Mouse (Mus musculus) ES-CJ7 (cell line): ENCODE results near the gene Itgb3.

Experiments used
- DNase-seq: peaks from one replicate; pipeline ENCODE4 v3.0.0; 2011; ENCODE audit warnings: low read depth, low spot score

The Itgb3 gene

GRCm38 (mm10) chr11:104619084-104620022 lies 11.6 kb downstream of the Itgb3 start:
- DNase-seq, result peak; percentile 55

- DNase-seq, result no peak
Observed at GRCm38 (mm10) chr11:104622040-104622962, 14.5 kb downstream of the Itgb3 start.

DNA sequence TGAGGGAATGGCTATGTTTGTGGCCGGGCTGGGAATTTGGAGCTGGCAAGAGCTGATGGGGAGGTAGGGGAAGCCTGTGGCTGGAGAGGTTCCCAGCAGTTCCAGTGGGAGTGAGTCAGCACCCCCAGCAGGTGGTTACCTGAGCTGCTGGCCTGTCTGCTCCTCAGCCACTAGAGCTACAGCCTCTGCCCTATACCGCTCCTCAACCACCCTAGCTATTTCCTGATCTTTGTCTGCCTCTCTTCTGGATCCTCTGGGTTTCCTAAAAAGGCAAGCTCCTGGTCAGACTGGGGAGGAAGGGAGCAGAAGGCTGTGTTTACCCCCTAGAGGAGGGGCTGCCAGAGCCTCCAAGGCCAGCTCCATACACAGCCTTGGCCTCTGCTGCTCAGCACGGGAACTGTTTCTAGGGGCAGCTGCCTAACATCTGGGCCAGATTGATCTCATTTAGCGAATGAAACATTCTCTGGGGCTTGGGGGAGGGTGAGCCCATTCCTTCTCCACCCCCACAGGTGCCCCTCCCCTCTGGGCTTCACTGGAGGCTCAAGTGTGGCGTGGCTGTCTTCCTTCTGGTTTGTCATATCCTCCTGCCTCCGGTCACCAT lies 17.1 kb downstream of the Itgb3 start:
- peak; percentile 38 for DNase-seq

GRCm38 (mm10) chr11:104625453-104626402 lies 17.9 kb downstream of the Itgb3 start:
- DNase-seq, result peak; percentile 89

- no peak for DNase-seq
Observed at GRCm38 (mm10) chr11:104626635-104627034, 18.8 kb downstream of the Itgb3 start.

DNA sequence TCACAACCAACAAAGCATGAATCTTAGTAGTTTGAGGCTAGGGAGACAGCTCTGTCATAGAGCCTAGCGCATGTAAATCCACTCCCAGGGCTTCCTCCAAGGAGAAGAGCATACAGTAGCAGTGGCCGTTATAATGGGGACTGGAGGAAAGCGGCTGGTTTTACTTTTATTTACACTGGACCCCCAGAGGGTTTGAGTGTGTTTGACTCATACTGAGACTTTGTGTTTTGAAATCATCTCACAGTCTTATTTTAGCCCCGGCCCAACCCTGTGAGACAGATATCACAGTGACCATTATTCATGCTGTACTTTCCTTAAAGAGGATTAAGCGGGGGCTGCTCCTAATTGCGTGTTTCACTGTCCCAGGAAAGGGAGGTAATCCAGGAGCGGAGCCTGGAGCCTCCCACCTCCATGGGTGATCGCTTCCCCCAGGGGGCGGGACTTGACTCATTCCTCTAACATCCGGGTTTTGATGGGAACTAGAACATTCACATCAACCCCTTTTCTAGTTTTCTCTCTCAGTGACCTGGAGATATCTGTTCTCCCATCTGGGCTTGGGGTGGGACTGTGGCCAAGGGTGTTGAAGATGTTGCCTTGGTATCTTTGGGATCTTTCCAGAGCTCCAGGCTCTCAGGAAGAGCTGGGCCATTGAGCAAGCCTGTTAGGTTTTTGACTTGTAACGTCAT lies 20.0 kb downstream of the Itgb3 start:
- no peak for DNase-seq

GRCm38 (mm10) chr11:104628566-104628965 lies 20.8 kb downstream of the Itgb3 start:
- DNase-seq, result no peak

DNA sequence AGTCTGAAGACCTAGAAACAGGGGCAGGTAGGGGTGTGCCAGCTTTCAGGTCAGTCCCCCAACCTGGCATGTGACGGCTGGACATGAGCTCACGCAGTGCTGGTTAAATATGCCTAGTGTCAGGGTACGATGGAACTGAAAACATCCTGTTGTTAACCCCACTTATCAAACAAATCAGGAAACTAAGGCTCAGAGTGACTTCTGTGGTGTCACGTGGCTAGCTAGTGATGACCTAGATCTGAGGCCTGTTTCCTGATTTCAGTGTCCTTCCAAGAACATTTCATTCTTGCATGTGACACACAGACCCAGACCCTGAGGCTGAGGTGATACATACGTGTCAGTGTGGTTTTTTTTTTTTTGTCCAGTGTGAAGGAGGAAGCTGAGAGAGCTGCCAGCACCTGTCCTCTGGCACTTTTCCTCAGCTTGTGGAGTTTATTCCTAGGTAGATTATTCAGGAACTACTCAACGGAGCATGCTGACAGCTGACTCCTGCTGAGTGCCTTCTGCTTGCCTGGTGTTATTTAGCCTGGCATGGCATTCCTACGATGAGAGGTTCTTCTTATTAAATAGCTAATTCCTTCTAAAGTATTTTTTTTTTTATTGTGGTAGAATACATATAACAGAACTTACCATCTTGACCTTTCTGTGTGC lies 22.5 kb downstream of the Itgb3 start:
- DNase-seq, result no peak

- DNase-seq, result no peak
Observed at GRCm38 (mm10) chr11:104631306-104631705, 23.5 kb downstream of the Itgb3 start.

DNA sequence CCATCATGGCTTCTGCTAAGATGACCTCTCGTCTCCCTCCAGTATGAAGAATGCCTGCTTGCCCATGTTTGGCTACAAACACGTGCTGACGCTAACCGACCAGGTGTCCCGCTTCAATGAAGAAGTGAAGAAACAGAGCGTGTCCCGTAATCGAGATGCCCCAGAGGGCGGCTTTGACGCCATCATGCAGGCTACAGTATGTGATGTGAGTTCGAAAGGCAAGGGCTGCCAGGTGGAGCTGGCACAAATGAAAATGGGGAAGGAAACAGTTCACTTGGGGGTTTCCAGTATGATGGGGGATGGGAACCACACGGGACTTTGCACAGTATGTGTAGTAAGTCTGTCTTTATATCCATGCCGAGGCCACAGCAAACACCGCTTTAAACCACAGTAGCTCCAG lies 29.2 kb downstream of the Itgb3 start:
- DNase-seq, result no peak

DNA sequence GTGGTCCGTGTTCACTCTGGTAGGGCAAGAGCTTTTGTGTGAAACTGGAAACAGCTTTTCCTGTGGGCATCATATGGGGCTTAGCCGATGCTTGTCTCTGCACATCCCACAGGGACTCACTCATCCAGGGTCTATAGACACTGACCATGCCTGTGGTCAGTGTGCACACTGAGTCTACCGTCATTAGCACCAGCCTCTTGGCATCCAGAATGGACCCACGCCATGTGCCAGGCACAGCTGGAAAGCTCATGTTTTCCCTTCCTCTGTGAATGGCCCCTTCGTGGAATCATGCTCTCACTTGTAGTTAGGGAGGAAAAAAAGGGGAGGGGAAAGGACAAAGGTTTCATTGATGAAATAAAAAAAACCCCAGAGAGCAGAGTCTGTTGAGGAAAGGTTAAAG lies 30.2 kb downstream of the Itgb3 start:
- DNase-seq, result no peak

- DNase-seq, result no peak
Observed at GRCm38 (mm10) chr11:104638906-104639305, 31.1 kb downstream of the Itgb3 start.

- DNase-seq, result no peak
Observed at GRCm38 (mm10) chr11:104639634-104640033, 31.8 kb downstream of the Itgb3 start.

DNA sequence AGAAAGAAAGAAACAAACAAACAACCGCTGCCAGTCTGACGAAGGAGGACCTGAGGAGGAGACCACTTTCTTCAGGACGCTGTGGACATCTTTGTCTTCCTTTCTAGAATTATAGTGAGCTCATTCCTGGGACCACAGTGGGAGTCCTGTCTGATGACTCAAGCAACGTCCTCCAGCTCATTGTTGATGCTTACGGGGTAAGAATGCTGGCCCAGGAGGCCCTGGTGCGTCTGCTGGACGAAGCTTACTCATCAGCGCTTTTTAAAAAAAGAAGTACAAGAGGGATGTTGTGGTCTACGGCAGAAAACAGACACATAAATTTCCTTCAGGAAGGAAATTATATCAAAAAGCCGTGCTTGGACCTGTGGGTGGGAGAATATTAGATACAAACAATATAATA lies 33.1 kb downstream of the Itgb3 start:
- no peak for DNase-seq

DNA sequence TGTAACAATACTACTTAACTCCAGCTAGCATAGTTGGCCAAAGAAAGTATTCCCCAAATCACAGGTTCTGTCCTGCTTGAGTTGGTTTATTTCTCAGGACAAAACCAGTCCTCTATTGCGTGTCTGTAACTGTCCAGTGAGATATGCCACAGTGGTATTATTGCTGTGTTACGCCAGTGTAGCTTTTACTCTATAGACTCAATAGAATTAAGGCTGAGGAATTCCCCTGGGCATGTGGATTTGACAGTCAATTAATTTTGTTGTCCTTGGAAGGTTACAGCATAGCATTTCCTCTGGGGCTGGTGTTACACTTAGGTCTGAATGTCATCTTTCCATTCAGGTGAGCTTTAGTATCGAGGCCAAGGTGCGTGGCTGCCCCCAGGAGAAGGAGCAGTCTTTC lies 35.4 kb downstream of the Itgb3 start:
- DNase-seq, result no peak

DNA sequence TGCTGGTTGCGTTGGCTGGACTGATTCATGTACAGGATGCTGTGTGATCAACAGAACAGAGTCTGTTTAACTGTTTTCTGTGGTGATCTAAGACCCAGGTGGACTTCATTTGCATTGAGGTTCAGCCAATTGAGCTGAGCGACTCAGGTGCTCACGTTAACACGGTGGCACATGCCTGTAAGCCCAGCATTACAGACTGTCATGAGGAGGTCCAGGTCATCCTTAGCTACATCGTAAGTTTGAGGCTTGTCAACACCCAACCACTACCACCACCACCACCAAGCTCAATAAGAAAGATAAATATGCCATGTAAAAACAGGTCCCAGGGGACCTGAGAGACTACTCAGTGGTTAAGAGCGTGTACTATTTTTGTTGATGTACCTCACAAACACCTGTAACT lies 37.6 kb downstream of the Itgb3 start:
- no peak for DNase-seq

GRCm38 (mm10) chr11:104646173-104646572 lies 38.4 kb downstream of the Itgb3 start:
- peak; percentile 48 for DNase-seq

GRCm38 (mm10) chr11:104646611-104647010 lies 38.8 kb downstream of the Itgb3 start:
- DNase-seq, result no peak

DNA sequence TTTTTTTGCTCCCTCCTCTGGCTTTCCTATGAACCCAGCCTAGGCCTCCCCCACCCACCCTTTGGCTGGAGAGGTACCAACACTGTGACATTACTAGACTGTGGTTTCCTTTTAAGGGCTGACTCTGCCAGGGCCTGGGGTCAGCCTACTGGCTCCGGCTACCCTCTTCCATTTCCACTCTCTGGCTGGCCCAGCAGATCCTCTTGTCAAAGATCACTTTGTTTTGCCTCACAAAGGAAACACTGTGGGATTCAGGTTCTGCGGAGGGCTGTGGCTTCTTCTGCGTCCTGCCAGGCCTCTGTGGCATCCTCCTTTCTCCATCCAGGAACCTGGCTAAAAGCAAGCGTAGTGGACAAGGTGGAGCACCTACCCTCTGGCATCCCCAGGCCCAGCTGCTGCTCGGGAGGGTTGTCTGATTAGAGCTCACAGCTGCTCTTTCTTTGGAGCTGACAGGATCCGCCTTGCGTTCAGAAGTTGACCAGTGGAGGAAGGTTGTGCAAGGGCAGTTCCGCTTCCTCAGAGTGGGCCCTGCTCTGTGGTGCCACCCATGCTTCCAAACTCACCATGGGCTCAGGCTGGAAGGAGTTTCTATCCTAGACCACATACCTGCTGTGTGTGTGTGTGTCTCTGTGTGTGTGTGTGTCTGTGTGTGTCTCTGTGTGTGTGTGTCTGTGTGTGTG lies 39.5 kb downstream of the Itgb3 start:
- DNase-seq, result no peak
